Mouse (Mus musculus) left cerebral cortex, postnatal 14 days (tissue): ENCODE results near the gene Spsb2. TPM values are rescaled to one million over a fixed set of nuclear protein-coding genes. Genes with fewer than 3 reads are reported as not detected.

Experiments used
- DNase-seq, 2 experiments: peaks; one replicate each; pipeline ENCODE4 v3.0.0; 2021 to 2022; ENCODE audit warnings: low spot score in 2 of 2, mixed read lengths in 1 of 2
- intact Hi-C: fragments of 180-260 bp; cut with DNase I; formaldehyde crosslinking; loops from one replicate; pipeline ENCODE4 v1.15.1; 2025
- long read RNA-seq, 2 experiments: library from polyadenylated mRNA; stranded (forward); transcript quantifications; one replicate each; pipeline ENCODE4 v2.0.0; 2021
- total RNA-seq, 2 experiments: library from RNA; stranded (reverse); gene quantifications; 2 replicates each; pipeline ENCODE4 v1.2.3; 2021

Gene Spsb2
- total RNA-seq = 1 to 10 TPM; 2.9 to 5.3 TPM
- long read RNA-seq, experiment 1, partial matches to known transcripts = 0 of 2 reads
- long read RNA-seq, experiment 1, other reads (novel, unspliced or antisense) = 0 of 2 reads
- long read RNA-seq, experiment 2 = 0 reads

- DNase-seq = peak in 1 of 2 experiments; percentile 56
- intact Hi-C loops = no loop called here
Observed at GRCm38 (mm10) chr6:124808358-124809012, at the start of gene Spsb2. TSS of gene Spsb2 (plus strand) at chr6:124808661.

GRCm38 (mm10) chr6:124758849-124759232 lies 49.6 kb upstream of the Spsb2 start:
- intact Hi-C loops = no loop called here
- DNase-seq = no peak

- intact Hi-C loops = no loop called here
Observed at GRCm38 (mm10) chr6:124759259-124759658, 49.2 kb upstream of the Spsb2 start.

GRCm38 (mm10) chr6:124765951-124766350 lies 42.5 kb upstream of the Spsb2 start:
- intact Hi-C loops = no loop called here

More at GRCm38 (mm10) chr6:124759259-124759658, 49.2 kb upstream of the Spsb2 start:
- peak; percentile 83 to 85 for DNase-seq

DNA sequence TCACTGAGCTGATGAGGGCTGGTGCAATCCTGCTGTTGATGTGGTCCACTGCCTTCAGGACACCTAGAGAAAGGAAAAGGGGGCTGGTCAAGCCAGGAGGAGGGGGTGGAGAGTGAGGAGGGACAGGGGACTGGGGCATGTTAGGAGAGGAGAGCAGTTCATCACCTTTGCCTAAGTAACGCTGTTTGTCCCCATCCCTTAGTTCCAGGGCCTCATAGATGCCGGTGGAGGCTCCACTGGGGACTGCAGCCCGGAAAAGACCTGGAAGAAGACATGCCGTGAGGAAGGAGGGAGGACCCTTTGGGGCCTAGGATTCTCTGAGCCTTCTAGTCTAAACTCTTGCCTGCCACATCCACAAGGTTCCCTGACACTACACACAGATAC lies 40.9 kb upstream of the Spsb2 start:
- DNase-seq = no peak
- intact Hi-C loops = no loop called here

More at GRCm38 (mm10) chr6:124765951-124766350, 42.5 kb upstream of the Spsb2 start:
- no peak for DNase-seq

DNA sequence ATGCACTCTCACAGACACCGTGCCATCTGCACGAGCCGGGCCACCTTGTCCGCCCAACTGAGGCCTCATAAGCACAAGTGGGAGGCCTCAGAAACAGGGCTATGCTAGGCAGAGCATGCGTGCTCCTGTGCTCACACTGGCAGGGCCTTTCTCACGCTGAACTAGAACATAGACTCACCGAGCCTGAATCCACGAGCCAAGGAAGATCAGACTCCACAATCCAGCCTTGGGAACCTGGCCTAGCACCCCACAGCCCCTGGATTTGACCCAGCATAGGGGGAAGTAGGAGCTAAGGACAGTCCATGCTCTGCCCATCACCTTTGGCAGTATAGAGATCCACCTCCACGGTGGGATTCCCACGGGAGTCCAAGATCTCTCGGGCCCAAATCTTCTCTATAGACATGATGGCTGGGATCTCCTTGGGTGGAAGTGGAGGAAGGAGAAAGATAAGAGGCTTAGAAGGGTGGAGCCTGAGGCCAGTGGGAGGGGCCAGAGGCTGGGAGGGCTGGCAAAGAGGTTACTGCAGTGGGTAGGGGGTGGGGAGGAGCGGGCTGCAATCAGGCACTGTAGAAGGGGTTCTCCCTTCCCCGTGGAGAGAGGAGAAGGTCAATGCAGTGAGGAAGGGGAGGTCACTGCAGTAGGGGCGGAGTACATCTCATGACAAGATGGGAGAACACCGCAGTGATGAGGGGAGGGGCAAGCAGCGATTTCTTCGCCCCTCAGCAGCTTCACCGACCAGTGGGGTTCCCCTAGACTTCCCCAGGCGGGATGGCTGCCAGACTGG lies 40.3 kb upstream of the Spsb2 start:
- DNase-seq = peak in 1 of 2 experiments; percentile 62
- intact Hi-C loops = loop anchor here (2.0 kb wide), 2 partner anchors 37 to 45 kb away; no protein-coding TSS in a partner anchor

DNA sequence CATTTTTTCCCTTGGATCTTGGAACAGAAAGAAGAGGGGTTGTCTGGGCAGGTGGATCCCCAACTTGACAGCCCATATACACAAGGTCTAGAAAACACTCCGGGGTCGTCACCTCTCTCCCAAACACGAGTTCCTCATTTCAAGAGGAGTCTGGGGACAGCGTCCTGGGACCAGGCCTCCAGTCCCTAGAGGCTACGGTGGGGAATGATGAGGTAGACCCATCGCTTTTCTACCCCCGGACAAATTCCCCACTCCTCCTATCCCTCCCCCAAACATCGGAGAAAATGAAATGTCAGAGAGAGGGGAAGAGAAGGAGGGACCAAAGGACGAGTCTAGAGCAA lies 39.8 kb upstream of the Spsb2 start:
- no peak for DNase-seq
- intact Hi-C loops = loop anchor here (2.0 kb wide), 2 partner anchors 36 to 44 kb away; no protein-coding TSS in a partner anchor

DNA sequence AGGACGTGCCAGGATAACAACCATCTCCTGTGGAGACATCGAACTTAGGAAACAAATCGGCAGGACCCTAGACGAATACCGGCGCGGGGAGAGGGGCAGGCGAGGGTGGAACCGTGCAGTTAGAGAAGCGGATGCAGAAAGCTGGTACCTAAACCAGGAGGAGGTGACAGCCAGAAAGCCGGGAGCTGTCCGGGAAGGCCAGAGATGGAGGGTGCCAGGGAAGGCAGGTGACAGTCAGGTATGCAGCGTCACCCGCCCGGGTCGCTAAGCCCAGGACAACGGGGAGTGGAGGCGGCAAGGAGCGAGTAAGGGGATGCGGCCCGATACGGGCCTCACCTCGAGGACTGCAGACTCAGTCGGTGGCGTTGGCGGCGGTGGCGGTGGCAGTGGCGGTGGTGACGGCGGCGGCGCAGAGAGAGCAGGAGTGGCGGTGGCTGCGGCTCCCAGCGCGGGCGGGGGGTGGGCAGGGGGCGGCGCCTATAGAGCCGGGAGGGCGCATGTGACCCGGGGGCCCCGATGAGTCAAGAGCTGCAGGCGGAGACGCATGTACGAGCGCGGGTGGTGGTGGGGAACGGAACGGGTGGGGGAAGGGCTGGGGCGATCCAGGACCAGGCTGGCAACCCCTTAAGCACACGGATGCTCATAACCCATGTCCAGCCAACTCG lies 39.2 kb upstream of the Spsb2 start, which contains the start of gene Eno2:
Gene Eno2, minus strand, starts transcription at position 573 of the 665 bp plus-strand sequence.
- intact Hi-C loops = loop anchor here (2.0 kb wide), 2 partner anchors 36 to 44 kb away; no protein-coding TSS in a partner anchor

GRCm38 (mm10) chr6:124770013-124770412 lies 38.4 kb upstream of the Spsb2 start:
- DNase-seq = no peak

More for the DNA sequence above, 39.2 kb upstream of the Spsb2 start, which contains the start of gene Eno2:
- peak; percentile 80 to 81 for DNase-seq

GRCm38 (mm10) chr6:124770511-124770910 lies 38.0 kb upstream of the Spsb2 start:
- intact Hi-C loops = no loop called here
- no peak for DNase-seq

More at GRCm38 (mm10) chr6:124770013-124770412, 38.4 kb upstream of the Spsb2 start:
- intact Hi-C loops = no loop called here

- intact Hi-C loops = no loop called here
- peak in 1 of 2 experiments; percentile 63 for DNase-seq
Observed at GRCm38 (mm10) chr6:124779222-124779983, 29.1 kb upstream of the Spsb2 start, which contains the start of gene Lrrc23. TSS of gene Lrrc23 (minus strand) at chr6:124779727.

DNA sequence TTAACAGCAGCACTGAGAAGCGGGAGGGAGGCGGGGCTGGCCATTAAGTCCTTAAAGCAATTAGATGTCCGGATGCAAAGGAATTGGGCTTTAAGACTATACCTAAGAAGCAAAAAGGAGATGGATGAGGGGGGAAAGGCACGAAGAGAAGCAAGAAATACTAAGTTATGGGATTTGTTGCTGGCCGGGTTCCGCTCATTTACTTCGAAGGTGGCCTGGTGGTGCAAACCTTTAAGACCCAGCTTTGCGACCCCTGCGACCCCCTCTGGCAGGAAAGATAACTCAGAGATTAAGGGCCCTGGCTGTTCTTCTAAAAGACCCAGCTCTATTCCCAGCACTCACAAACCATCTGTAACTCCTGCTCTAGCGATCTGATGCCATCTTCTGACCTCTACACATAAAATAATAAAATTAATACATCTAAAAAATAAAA lies 28.5 kb upstream of the Spsb2 start:
- no peak for DNase-seq
- intact Hi-C loops = no loop called here

- DNase-seq = no peak
- intact Hi-C loops = no loop called here
Observed at GRCm38 (mm10) chr6:124780917-124781316, 27.5 kb upstream of the Spsb2 start.

DNA sequence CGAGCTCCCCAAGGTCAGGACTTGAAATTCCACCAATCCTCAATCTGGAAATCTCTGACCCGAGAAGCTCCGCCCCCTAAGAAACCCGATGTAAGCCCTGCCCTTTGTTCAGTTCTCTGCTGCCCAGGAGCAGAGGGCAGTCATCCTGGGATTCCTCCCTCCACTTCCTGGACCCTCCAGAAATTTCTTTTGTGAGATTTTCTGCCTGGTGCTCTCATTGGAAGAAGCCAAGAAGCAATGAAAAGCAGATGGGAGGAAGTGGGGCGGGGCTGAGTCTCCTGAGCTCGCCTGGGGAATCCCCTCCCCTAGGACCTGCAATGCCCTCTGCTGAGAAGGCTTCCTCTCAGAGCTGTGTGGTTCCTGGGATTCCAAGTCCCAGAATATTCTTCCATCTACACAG lies 26.0 kb upstream of the Spsb2 start:
- intact Hi-C loops = no loop called here
- no peak for DNase-seq

GRCm38 (mm10) chr6:124786756-124787420 lies 21.6 kb upstream of the Spsb2 start:
- intact Hi-C loops = no loop called here
- DNase-seq = no peak

GRCm38 (mm10) chr6:124787722-124788121 lies 20.7 kb upstream of the Spsb2 start:
- intact Hi-C loops = no loop called here
- DNase-seq = no peak

DNA sequence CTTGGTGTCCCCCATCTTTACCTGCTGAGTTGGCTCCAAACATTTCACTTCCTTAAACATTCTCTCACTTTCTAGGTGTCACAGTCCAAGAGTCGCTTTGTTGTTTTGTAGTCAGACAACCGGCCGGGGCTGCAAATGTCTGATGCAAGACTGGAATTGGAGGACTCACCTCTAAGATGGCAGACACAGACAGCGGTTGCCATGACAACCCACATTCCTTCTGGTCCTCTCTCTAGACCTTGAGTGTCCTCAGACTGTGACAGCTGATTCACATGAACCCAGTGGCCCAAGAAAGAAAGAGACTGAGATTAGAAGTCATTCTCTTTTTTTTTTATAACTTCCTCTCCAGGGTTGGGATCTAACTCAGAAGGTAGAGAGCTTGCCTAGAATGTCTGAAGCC lies 18.9 kb upstream of the Spsb2 start:
- DNase-seq = no peak
- intact Hi-C loops = no loop called here

- intact Hi-C loops = no loop called here
- no peak for DNase-seq
Observed at GRCm38 (mm10) chr6:124790121-124790520, 18.3 kb upstream of the Spsb2 start.
